Comparison of ENCODE assay signal across 17 mouse cellular contexts in the genomic region with DNA sequence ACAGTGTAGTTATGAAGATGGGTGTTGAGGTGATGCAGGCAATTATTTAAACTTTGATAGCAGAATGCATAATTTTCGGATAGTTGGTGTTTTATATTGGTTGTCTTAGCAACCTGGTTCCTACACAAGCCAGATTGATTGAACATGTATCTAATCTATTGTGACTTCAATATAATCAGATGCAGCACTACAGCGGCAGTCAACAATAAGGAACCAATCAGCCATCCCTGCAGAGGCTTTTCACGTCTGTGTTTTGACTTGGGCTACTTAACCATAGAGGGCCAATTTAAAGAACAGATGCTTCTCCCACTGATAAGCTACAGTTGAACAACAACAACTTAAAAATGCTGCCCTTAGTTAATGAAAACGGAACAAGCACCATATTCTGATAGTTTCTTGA.
"Had no signal": no experiment of that assay in that cellular context is flagged by ENCODE, and none has a peak within 500 bp of the region (broad histone marks: within the 10 kb centered on the region; RNA-seq: fewer than 3 reads in every experiment).

No protein-coding gene starts in this region.

- H3K9me3 ChIP-seq: liver, embryonic 13.5 days; liver, embryonic 15.5 days; lung, embryonic 15.5 days; midbrain, embryonic 15.5 days; neural tube, embryonic 12.5 days had no signal

- H3K4me3 ChIP-seq: liver, embryonic 13.5 days; liver, embryonic 15.5 days; lung, embryonic 15.5 days; megakaryocyte, embryonic 14.5 days; midbrain, embryonic 15.5 days; neural tube, embryonic 12.5 days had no signal

- H3K36me3 ChIP-seq: liver, embryonic 13.5 days; liver, embryonic 15.5 days; lung, embryonic 15.5 days; midbrain, embryonic 15.5 days; neural tube, embryonic 12.5 days had no signal

- H3K4me2 ChIP-seq: liver, embryonic 13.5 days; liver, embryonic 15.5 days; lung, embryonic 15.5 days; midbrain, embryonic 15.5 days; neural tube, embryonic 12.5 days had no signal

- DNase-seq: liver, embryonic 13.5 days; liver, postnatal 0 days; lung, adult 2 months; lung, postnatal 14 days; lung, postnatal 36 days; right cerebral cortex, postnatal 14 days; spleen, adult 18-20 months; thymus, adult 18-20 months; thymus, postnatal 14 days; thymus, postnatal 36 days had no signal

- H3K27me3 ChIP-seq: liver, embryonic 13.5 days; liver, embryonic 15.5 days; lung, embryonic 15.5 days; megakaryocyte, embryonic 14.5 days; midbrain, embryonic 15.5 days; neural tube, embryonic 12.5 days had no signal

- H3K9ac ChIP-seq: liver, embryonic 13.5 days; liver, embryonic 15.5 days; liver, postnatal 0 days; lung, embryonic 15.5 days; midbrain, embryonic 15.5 days; neural tube, embryonic 12.5 days had no signal

- ATAC-seq: liver, postnatal 0 days; lung, postnatal 0 days; midbrain, embryonic 15.5 days had no signal

- H3K27ac ChIP-seq: liver, embryonic 13.5 days; liver, embryonic 15.5 days; lung, embryonic 15.5 days; macrophage; midbrain, embryonic 15.5 days; neural tube, embryonic 12.5 days had no signal

- H3K4me1 ChIP-seq: liver, embryonic 13.5 days; liver, embryonic 15.5 days; lung, embryonic 15.5 days; megakaryocyte, embryonic 14.5 days; midbrain, embryonic 15.5 days; neural tube, embryonic 12.5 days had no signal
